23 mouse cellular contexts compared by ENCODE assay signal in the genomic region with DNA sequence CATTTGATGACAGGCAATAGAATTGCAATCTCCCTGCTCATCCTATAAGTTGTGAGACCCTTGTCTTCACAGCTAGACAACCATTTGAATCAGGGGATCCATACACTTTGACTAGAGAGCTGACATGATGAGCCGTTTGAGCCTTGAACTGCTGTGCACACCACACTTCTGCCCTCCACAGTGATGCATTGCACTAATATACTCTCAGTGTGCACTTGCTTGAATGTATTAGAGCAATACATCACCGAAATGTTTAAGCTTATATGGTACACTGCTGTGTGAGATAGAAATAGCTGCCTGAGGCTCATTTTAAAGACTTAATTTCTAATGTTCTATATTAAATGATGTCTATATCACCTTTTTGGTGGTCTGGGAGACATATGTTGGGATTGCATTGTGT.
A peak's percentile ranks its signal among the peaks of the same experiment; 100 is the strongest.
DNase-seq lines count a peak whose midpoint lies in the region; ATAC-seq and TF ChIP-seq lines count a peak whose summit lies in the region.
"Had no signal": no experiment of that assay in that cellular context is flagged by ENCODE, and none has a peak within 500 bp of the region (broad histone marks: within the 10 kb centered on the region; RNA-seq: fewer than 3 reads in every experiment).

No protein-coding gene starts in this region.

- H3K27ac ChIP-seq in hindbrain, embryonic 15.5 days (replicated peaks) = no peak overlapping the region
- H3K27ac ChIP-seq in hindbrain, embryonic 12.5 days = no peak overlapping the region
- H3K27ac ChIP-seq in hindbrain, postnatal 0 days = no peak overlapping the region
- H3K27ac ChIP-seq in hindbrain, embryonic 11.5 days (ENCODE audit: low read depth, low read length) = no peak overlapping the region
- H3K27ac ChIP-seq in neural tube, embryonic 14.5 days (ENCODE audit: low read depth, low read length) = no peak overlapping the region
- no peak overlapping the region for H3K27ac ChIP-seq in neural tube, embryonic 15.5 days (replicated peaks)
- H3K27ac ChIP-seq: embryonic facial prominence, embryonic 13.5 days; embryonic facial prominence, embryonic 15.5 days; forebrain, embryonic 10.5 days; forebrain, embryonic 12.5 days had no signal

- H3K4me3 ChIP-seq in hindbrain, embryonic 15.5 days = no peak overlapping the region
- H3K4me3 ChIP-seq in hindbrain, embryonic 12.5 days = no peak overlapping the region
- H3K4me3 ChIP-seq in hindbrain, postnatal 0 days (ENCODE audit: low read length) = no peak overlapping the region
- H3K4me3 ChIP-seq in hindbrain, embryonic 11.5 days (ENCODE audit: low read depth, low read length) = no peak overlapping the region
- no peak overlapping the region for H3K4me3 ChIP-seq in neural tube, embryonic 14.5 days (ENCODE audit: low read depth, low read length)
- H3K4me3 ChIP-seq in neural tube, embryonic 15.5 days (replicated peaks) = no peak overlapping the region
- H3K4me3 ChIP-seq: embryonic facial prominence, embryonic 13.5 days; embryonic facial prominence, embryonic 15.5 days; erythroblast, embryonic 14.5 days; forebrain, embryonic 10.5 days; forebrain, embryonic 12.5 days had no signal

- no peaks in the 10 kb centered on the region for H3K4me1 ChIP-seq in hindbrain, embryonic 15.5 days (replicated peaks)
- no peaks in the 10 kb centered on the region for H3K4me1 ChIP-seq in hindbrain, embryonic 12.5 days
- no peaks in the 10 kb centered on the region for H3K4me1 ChIP-seq in hindbrain, postnatal 0 days (ENCODE audit: insufficient read depth, low read length)
- H3K4me1 ChIP-seq in hindbrain, embryonic 11.5 days (replicated peaks; ENCODE audit: control insufficient read depth, insufficient read depth, low read length) = no peaks in the 10 kb centered on the region
- H3K4me1 ChIP-seq in neural tube, embryonic 14.5 days (ENCODE audit: control insufficient read depth, insufficient read depth, low read length) = no peaks in the 10 kb centered on the region
- H3K4me1 ChIP-seq in neural tube, embryonic 15.5 days = no peaks in the 10 kb centered on the region
- H3K4me1 ChIP-seq: embryonic facial prominence, embryonic 13.5 days; embryonic facial prominence, embryonic 15.5 days; forebrain, embryonic 10.5 days; forebrain, embryonic 12.5 days had no signal

- H3K27me3 ChIP-seq in hindbrain, embryonic 15.5 days = no peaks in the 10 kb centered on the region
- H3K27me3 ChIP-seq in hindbrain, embryonic 12.5 days = no peaks in the 10 kb centered on the region
- H3K27me3 ChIP-seq in hindbrain, postnatal 0 days (ENCODE audit: insufficient read depth, low read length) = no peaks in the 10 kb centered on the region
- H3K27me3 ChIP-seq in hindbrain, embryonic 11.5 days (ENCODE audit: control insufficient read depth, insufficient read depth, low read length) = no peaks in the 10 kb centered on the region
- H3K27me3 ChIP-seq in neural tube, embryonic 14.5 days (ENCODE audit: control insufficient read depth, insufficient read depth, low read length) = no peaks in the 10 kb centered on the region
- H3K27me3 ChIP-seq in neural tube, embryonic 15.5 days (replicated peaks) = no peaks in the 10 kb centered on the region
- H3K27me3 ChIP-seq: embryonic facial prominence, embryonic 13.5 days; embryonic facial prominence, embryonic 15.5 days; forebrain, embryonic 12.5 days had no signal

- no peak overlapping the region for H3K9ac ChIP-seq in hindbrain, embryonic 15.5 days
- no peak overlapping the region for H3K9ac ChIP-seq in hindbrain, embryonic 12.5 days
- H3K9ac ChIP-seq in hindbrain, postnatal 0 days (replicated peaks; ENCODE audit: low read length) = no peak overlapping the region
- H3K9ac ChIP-seq in hindbrain, embryonic 11.5 days (ENCODE audit: low read depth, low read length) = no peak overlapping the region
- no peak overlapping the region for H3K9ac ChIP-seq in neural tube, embryonic 14.5 days (replicated peaks; ENCODE audit: low read depth, low read length)
- no peak overlapping the region for H3K9ac ChIP-seq in neural tube, embryonic 15.5 days (replicated peaks)
- H3K9ac ChIP-seq: embryonic facial prominence, embryonic 13.5 days; embryonic facial prominence, embryonic 15.5 days; forebrain, embryonic 12.5 days had no signal

- no peak for TF ChIP-seq CTCF in hindbrain, postnatal 0 days (IDR thresholded peaks at IDR 0.05; ENCODE audit: low read depth)

- H3K9me3 ChIP-seq in hindbrain, embryonic 15.5 days = no peaks in the 10 kb centered on the region
- H3K9me3 ChIP-seq in hindbrain, embryonic 12.5 days (replicated peaks) = no peaks in the 10 kb centered on the region
- no peaks in the 10 kb centered on the region for H3K9me3 ChIP-seq in hindbrain, postnatal 0 days (ENCODE audit: low read length)
- no peaks in the 10 kb centered on the region for H3K9me3 ChIP-seq in hindbrain, embryonic 11.5 days (ENCODE audit: control insufficient read depth, low read length)
- no peaks in the 10 kb centered on the region for H3K9me3 ChIP-seq in neural tube, embryonic 14.5 days (ENCODE audit: control insufficient read depth, low read length)
- H3K9me3 ChIP-seq in neural tube, embryonic 15.5 days (replicated peaks) = no peaks in the 10 kb centered on the region
- H3K9me3 ChIP-seq: embryonic facial prominence, embryonic 13.5 days; embryonic facial prominence, embryonic 15.5 days; forebrain, embryonic 10.5 days; forebrain, embryonic 12.5 days had no signal

- WGBS in hindbrain, embryonic 15.5 days = 84% methylated on average over 2 of the region's 2 CpGs
- 92% methylated on average over 2 of the region's 2 CpGs for WGBS in hindbrain, embryonic 12.5 days
- 78% methylated on average over 2 of the region's 2 CpGs for WGBS in hindbrain, postnatal 0 days
- 87% methylated on average over 2 of the region's 2 CpGs for WGBS in hindbrain, embryonic 11.5 days
- WGBS in neural tube, embryonic 14.5 days = 84% methylated on average over 2 of the region's 2 CpGs
- 77% methylated on average over 2 of the region's 2 CpGs for WGBS in neural tube, embryonic 15.5 days

- H3K36me3 ChIP-seq in hindbrain, embryonic 15.5 days = no peaks in the 10 kb centered on the region
- H3K36me3 ChIP-seq in hindbrain, embryonic 12.5 days = no peaks in the 10 kb centered on the region
- H3K36me3 ChIP-seq in hindbrain, postnatal 0 days (ENCODE audit: insufficient read depth, low read length) = no peaks in the 10 kb centered on the region
- no peaks in the 10 kb centered on the region for H3K36me3 ChIP-seq in hindbrain, embryonic 11.5 days (ENCODE audit: control insufficient read depth, insufficient read depth, low read length)
- H3K36me3 ChIP-seq in neural tube, embryonic 14.5 days (ENCODE audit: control insufficient read depth, insufficient read depth, low read length) = no peaks in the 10 kb centered on the region
- H3K36me3 ChIP-seq in neural tube, embryonic 15.5 days = no peaks in the 10 kb centered on the region
- H3K36me3 ChIP-seq: embryonic facial prominence, embryonic 13.5 days; embryonic facial prominence, embryonic 15.5 days; forebrain, embryonic 10.5 days; forebrain, embryonic 12.5 days had no signal

- 0 out of 2 replicates have a peak, but pooled peaks have one; percentile 61 for ATAC-seq in hindbrain, embryonic 15.5 days (ENCODE audit: low FRiP score, low read depth)
- no peak for ATAC-seq in hindbrain, embryonic 12.5 days (ENCODE audit: low FRiP score)
- no peak for ATAC-seq in hindbrain, postnatal 0 days
- ATAC-seq in hindbrain, embryonic 11.5 days (ENCODE audit: low FRiP score) = no peak
- ATAC-seq in neural tube, embryonic 14.5 days (ENCODE audit: low read depth) = peak; percentile 70; the same call in 1 of the 2 replicates
- ATAC-seq in neural tube, embryonic 15.5 days (ENCODE audit: low FRiP score) = peak; percentile 89
- ATAC-seq: forebrain, embryonic 14.5 days had no signal

- DNase-seq in hindbrain, postnatal 0 days (ENCODE audit: low spot score) = peak; percentile 23
- no peak for DNase-seq in hindbrain, embryonic 11.5 days (ENCODE audit: low spot score)
- no peak for DNase-seq in thymus, adult 18-20 months
- DNase-seq: adrenal gland, adult 2 months; adrenal gland, postnatal 10 days; adrenal gland, postnatal 25 days; cerebellum, adult 11 months; cerebellum, adult 18-20 months; cerebellum, adult 8-10 months; cerebellum, adult 9-11 months; cerebellum, postnatal 14 days; cerebellum, postnatal 36 days; embryo, embryonic 11 days had no signal

- no peak overlapping the region for H3K4me2 ChIP-seq in hindbrain, embryonic 15.5 days
- no peak overlapping the region for H3K4me2 ChIP-seq in hindbrain, embryonic 12.5 days (replicated peaks)
- no peak overlapping the region for H3K4me2 ChIP-seq in hindbrain, postnatal 0 days (ENCODE audit: low read depth, low read length)
- H3K4me2 ChIP-seq in hindbrain, embryonic 11.5 days (replicated peaks; ENCODE audit: low read depth, low read length) = no peak overlapping the region
- no peak overlapping the region for H3K4me2 ChIP-seq in neural tube, embryonic 14.5 days (ENCODE audit: low read depth, low read length)
- H3K4me2 ChIP-seq in neural tube, embryonic 15.5 days = no peak overlapping the region
- H3K4me2 ChIP-seq: embryonic facial prominence, embryonic 13.5 days; embryonic facial prominence, embryonic 15.5 days; forebrain, embryonic 12.5 days had no signal

Comparison
In these comparisons a context has a peak if more than half of its experiments do, and no peak if none do; other contexts are left out.
1. ATAC-seq: peak in hindbrain, embryonic 15.5 days (single experiment), neural tube, embryonic 14.5 days (single experiment) and neural tube, embryonic 15.5 days (single experiment); none in hindbrain, embryonic 12.5 days (single experiment), hindbrain, postnatal 0 days (single experiment) and hindbrain, embryonic 11.5 days (single experiment).